Mouse (Mus musculus): ENCODE measurements around the gene Ccnl2. TPM values are rescaled to one million over a fixed set of nuclear protein-coding genes. Genes with fewer than 3 reads are reported as not detected.

Gene Ccnl2
- polyA plus RNA-seq (2014; fragmentation: Nextera tagmentation; extraction: Ambion mirVana): 170 and 173 TPM in 2 replicates

- DNase-seq (ENCODE audit: low spot score) (peak; percentile 97), ATAC-seq (replicated peaks; ENCODE audit: insufficient number of reproducible peaks, low FRiP score, low TSS enrichment, low read depth) (peak; percentile 97)
- WGBS: under 1% methylated on average over 60 of the region's 60 CpGs
- no peaks in the 10 kb centered on the region for H3K9me3 ChIP-seq (replicated peaks; ENCODE audit: control insufficient read depth, low read length)
- H3K4me2 ChIP-seq (ENCODE audit: low read depth, low read length): peak within 1 kb of the TSS; percentile 72
- H3K36me3 ChIP-seq (replicated peaks; ENCODE audit: control insufficient read depth, insufficient read depth, low read depth, low read length): peaks cover 14% of the 10 kb centered on the region
- H3K9ac ChIP-seq (replicated peaks; ENCODE audit: low read length): peak within 1 kb of the TSS; percentile 99
- H3K27ac ChIP-seq (replicated peaks; ENCODE audit: low read depth, low read length): peak within 1 kb of the TSS; percentile 67
- no peaks in the 10 kb centered on the region; the same call in none of the 2 replicates for H3K4me1 ChIP-seq (ENCODE audit: control insufficient read depth, insufficient read depth, low read length)
- H3K27me3 ChIP-seq (ENCODE audit: control insufficient read depth, insufficient read depth, low read length): no peaks in the 10 kb centered on the region
- H3K4me3 ChIP-seq (ENCODE audit: low read depth, low read length): peak within 1 kb of the TSS; percentile 99
Measured at GRCm38 (mm10) chr4:155811929-155812664, at the start of gene Ccnl2. TSS of gene Ccnl2 (plus strand) at chr4:155812489.

- Histone ChIP-seq H3K4me2 (ENCODE audit: low read depth, low read length) (peak overlapping the region; percentile 77), H3K4me1 (ENCODE audit: control insufficient read depth, insufficient read depth, low read length) (peaks cover 2% of the 10 kb centered on the region), H3K27ac (replicated peaks; ENCODE audit: low read depth, low read length) (no peak overlapping the region), H3K36me3 (replicated peaks; ENCODE audit: control insufficient read depth, insufficient read depth, low read depth, low read length) (no peaks in the 10 kb centered on the region), H3K27me3 (ENCODE audit: control insufficient read depth, insufficient read depth, low read length) (no peaks in the 10 kb centered on the region; the same call in 1 of the 2 replicates), H3K9me3 (replicated peaks; ENCODE audit: control insufficient read depth, low read length) (no peaks in the 10 kb centered on the region), H3K9ac (replicated peaks; ENCODE audit: low read length) (peak overlapping the region; percentile 90), H3K4me3 (ENCODE audit: low read depth, low read length) (peak overlapping the region; percentile 43)
- DNase-seq (ENCODE audit: low spot score) (no peak), ATAC-seq (replicated peaks; ENCODE audit: insufficient number of reproducible peaks, low FRiP score, low TSS enrichment, low read depth) (no peak)
- WGBS: 66% methylated on average over 5 of the region's 5 CpGs
Measured at GRCm38 (mm10) chr4:155769496-155769879, 42.8 kb upstream of the Ccnl2 start.

- WGBS: under 1% methylated on average over 39 of the region's 39 CpGs
- peak overlapping the region; percentile 52 for H3K27ac ChIP-seq (replicated peaks; ENCODE audit: low read depth, low read length)
- peak overlapping the region; percentile 43 for H3K4me3 ChIP-seq (ENCODE audit: low read depth, low read length)
- H3K27me3 ChIP-seq (ENCODE audit: control insufficient read depth, insufficient read depth, low read length): no peaks in the 10 kb centered on the region; the same call in 1 of the 2 replicates
- no peaks in the 10 kb centered on the region for H3K9me3 ChIP-seq (replicated peaks; ENCODE audit: control insufficient read depth, low read length)
- H3K4me2 ChIP-seq (ENCODE audit: low read depth, low read length): peak overlapping the region; percentile 77
- H3K9ac ChIP-seq (replicated peaks; ENCODE audit: low read length): peak overlapping the region; percentile 90
- DNase-seq (ENCODE audit: low spot score) (peak; percentile 93), ATAC-seq (replicated peaks; ENCODE audit: insufficient number of reproducible peaks, low FRiP score, low TSS enrichment, low read depth) (peak; percentile 80)
- peaks cover 2% of the 10 kb centered on the region for H3K4me1 ChIP-seq (ENCODE audit: control insufficient read depth, insufficient read depth, low read length)
- no peaks in the 10 kb centered on the region for H3K36me3 ChIP-seq (replicated peaks; ENCODE audit: control insufficient read depth, insufficient read depth, low read depth, low read length)
Measured at GRCm38 (mm10) chr4:155769880-155770512, 42.3 kb upstream of the Ccnl2 start.

GRCm38 (mm10) chr4:155770626-155771025, 41.7 kb upstream of the Ccnl2 start:
- H3K9ac ChIP-seq (replicated peaks; ENCODE audit: low read length): peak overlapping the region; percentile 90
- H3K4me2 ChIP-seq (ENCODE audit: low read depth, low read length): peak overlapping the region; percentile 77
- no peaks in the 10 kb centered on the region for H3K9me3 ChIP-seq (replicated peaks; ENCODE audit: control insufficient read depth, low read length)
- no peaks in the 10 kb centered on the region; the same call in 1 of the 2 replicates for H3K27me3 ChIP-seq (ENCODE audit: control insufficient read depth, insufficient read depth, low read length)
- WGBS: 42% methylated on average over 24 of the region's 24 CpGs
- no peak overlapping the region for H3K27ac ChIP-seq (replicated peaks; ENCODE audit: low read depth, low read length)
- H3K4me3 ChIP-seq (ENCODE audit: low read depth, low read length): peak overlapping the region; percentile 43
- ATAC-seq (replicated peaks; ENCODE audit: insufficient number of reproducible peaks, low FRiP score, low TSS enrichment, low read depth) (0 out of 2 replicates have a peak, but pooled peaks have one; percentile 7), DNase-seq (ENCODE audit: low spot score) (no peak)
- H3K36me3 ChIP-seq (replicated peaks; ENCODE audit: control insufficient read depth, insufficient read depth, low read depth, low read length): no peaks in the 10 kb centered on the region
- H3K4me1 ChIP-seq (ENCODE audit: control insufficient read depth, insufficient read depth, low read length): peaks cover 2% of the 10 kb centered on the region

GRCm38 (mm10) chr4:155771706-155772105, 40.6 kb upstream of the Ccnl2 start:
- ATAC-seq (replicated peaks; ENCODE audit: insufficient number of reproducible peaks, low FRiP score, low TSS enrichment, low read depth): no peak
- Histone ChIP-seq H3K27me3 (ENCODE audit: control insufficient read depth, insufficient read depth, low read length) (no peaks in the 10 kb centered on the region; the same call in 1 of the 2 replicates), H3K4me3 (ENCODE audit: low read depth, low read length) (no peak overlapping the region), H3K36me3 (replicated peaks; ENCODE audit: control insufficient read depth, insufficient read depth, low read depth, low read length) (no peaks in the 10 kb centered on the region), H3K4me1 (ENCODE audit: control insufficient read depth, insufficient read depth, low read length) (peaks cover 2% of the 10 kb centered on the region), H3K9ac (replicated peaks; ENCODE audit: low read length) (no peak overlapping the region), H3K27ac (replicated peaks; ENCODE audit: low read depth, low read length) (no peak overlapping the region), H3K9me3 (replicated peaks; ENCODE audit: control insufficient read depth, low read length) (no peaks in the 10 kb centered on the region), H3K4me2 (ENCODE audit: low read depth, low read length) (no peak overlapping the region)
- no peak for DNase-seq (ENCODE audit: low spot score)
- 87% methylated on average over 2 of the region's 2 CpGs for WGBS

GRCm38 (mm10) chr4:155772786-155773185, 39.5 kb upstream of the Ccnl2 start:
- WGBS: 85% methylated on average over 13 of the region's 13 CpGs

GRCm38 (mm10) chr4:155773335-155774078, 38.8 kb upstream of the Ccnl2 start:
- peak overlapping the region; percentile 32; the same call in 1 of the 2 replicates for H3K4me3 ChIP-seq (ENCODE audit: low read depth, low read length)
- no peaks in the 10 kb centered on the region for H3K36me3 ChIP-seq (replicated peaks; ENCODE audit: control insufficient read depth, insufficient read depth, low read depth, low read length)
- peak overlapping the region; percentile 55 for H3K4me2 ChIP-seq (ENCODE audit: low read depth, low read length)
- DNase-seq (ENCODE audit: low spot score) (no peak), ATAC-seq (replicated peaks; ENCODE audit: insufficient number of reproducible peaks, low FRiP score, low TSS enrichment, low read depth) (no peak)
- no peaks in the 10 kb centered on the region; the same call in 1 of the 2 replicates for H3K27me3 ChIP-seq (ENCODE audit: control insufficient read depth, insufficient read depth, low read length)
- peaks cover 2% of the 10 kb centered on the region for H3K4me1 ChIP-seq (ENCODE audit: control insufficient read depth, insufficient read depth, low read length)
- WGBS: 33% methylated on average over 5 of the region's 5 CpGs
- H3K9me3 ChIP-seq (replicated peaks; ENCODE audit: control insufficient read depth, low read length): no peaks in the 10 kb centered on the region
- H3K9ac ChIP-seq (replicated peaks; ENCODE audit: low read length): no peak overlapping the region; the same call in 1 of the 2 replicates
- H3K27ac ChIP-seq (replicated peaks; ENCODE audit: low read depth, low read length): no peak overlapping the region

More at GRCm38 (mm10) chr4:155772786-155773185, 39.5 kb upstream of the Ccnl2 start:
- Histone ChIP-seq H3K9ac (replicated peaks; ENCODE audit: low read length) (no peak overlapping the region), H3K36me3 (replicated peaks; ENCODE audit: control insufficient read depth, insufficient read depth, low read depth, low read length) (no peaks in the 10 kb centered on the region), H3K4me2 (ENCODE audit: low read depth, low read length) (no peak overlapping the region), H3K27me3 (ENCODE audit: control insufficient read depth, insufficient read depth, low read length) (no peaks in the 10 kb centered on the region; the same call in 1 of the 2 replicates), H3K4me3 (ENCODE audit: low read depth, low read length) (no peak overlapping the region), H3K27ac (replicated peaks; ENCODE audit: low read depth, low read length) (no peak overlapping the region), H3K9me3 (replicated peaks; ENCODE audit: control insufficient read depth, low read length) (no peaks in the 10 kb centered on the region), H3K4me1 (ENCODE audit: control insufficient read depth, insufficient read depth, low read length) (peaks cover 2% of the 10 kb centered on the region)
- ATAC-seq (replicated peaks; ENCODE audit: insufficient number of reproducible peaks, low FRiP score, low TSS enrichment, low read depth): no peak
- DNase-seq (ENCODE audit: low spot score): no peak
